Mouse (Mus musculus) adrenal gland, postnatal 14 days (tissue): ENCODE data around the gene Ugt1a10. TPM values are rescaled to one million over a fixed set of nuclear protein-coding genes. Genes with fewer than 3 reads are reported as not detected.
A peak's percentile ranks its signal among the peaks of the same experiment; 100 is the strongest.

Experiments
- DNase-seq: peaks from one replicate; pipeline ENCODE4 v3.0.0; 2021; ENCODE audit warnings: mixed read lengths
- total RNA-seq: library from RNA; stranded (reverse); gene quantifications from 2 replicates; pipeline ENCODE4 v1.2.3, GENCODE M21; 2021

Ugt1a10 gene
- total RNA-seq, 1 experiment from 2014 or later: 1.4 TPM

- no peak for DNase-seq
Observed at GRCm38 (mm10) chr1:88255466-88255857, 200.3 kb downstream of the Ugt1a10 start.

DNA sequence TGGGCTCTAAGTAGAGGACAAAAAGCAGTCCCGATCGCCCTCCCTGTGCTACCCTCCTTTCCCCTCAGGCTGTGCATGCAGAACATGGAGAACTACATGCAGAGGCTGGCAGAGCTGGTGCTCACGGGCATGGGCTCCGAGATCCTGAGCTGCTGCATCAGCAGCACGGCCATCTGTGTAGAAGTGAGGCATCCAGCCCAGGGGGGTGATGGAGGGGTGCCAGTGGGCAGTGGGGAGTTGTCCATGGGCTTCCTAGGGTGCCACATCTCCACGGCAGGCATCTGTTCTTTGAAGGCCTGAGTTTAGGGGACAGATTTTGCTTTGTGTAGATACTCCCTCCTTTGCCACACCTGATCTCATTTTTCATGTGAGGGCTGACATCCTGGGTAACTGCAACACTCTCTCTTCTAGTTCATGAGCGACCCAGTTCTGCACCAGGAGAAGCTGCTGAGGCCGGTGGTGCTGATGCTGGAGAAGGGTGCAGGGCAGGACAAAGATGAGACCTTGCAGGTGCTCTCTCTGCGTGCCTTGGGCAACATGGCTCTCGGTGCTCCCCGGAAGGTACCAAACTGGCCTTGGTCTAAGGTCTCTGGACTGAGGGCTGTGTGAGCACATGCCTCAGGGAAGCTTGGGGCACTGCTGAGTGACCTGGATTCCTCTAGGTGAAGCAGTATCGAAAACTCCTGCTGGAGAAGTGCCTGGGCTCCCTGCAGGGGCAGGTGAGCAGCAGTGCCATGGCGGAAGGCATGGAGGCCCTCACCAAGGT lies 201.0 kb downstream of the Ugt1a10 start:
- DNase-seq: no peak

GRCm38 (mm10) chr1:88256886-88257663 lies 201.9 kb downstream of the Ugt1a10 start:
- no peak for DNase-seq

GRCm38 (mm10) chr1:88257681-88258080 lies 202.5 kb downstream of the Ugt1a10 start:
- no peak for DNase-seq

GRCm38 (mm10) chr1:88258361-88258760 lies 203.2 kb downstream of the Ugt1a10 start:
- DNase-seq: no peak

- peak; percentile 64 for DNase-seq
Observed at GRCm38 (mm10) chr1:88258881-88259642, 203.9 kb downstream of the Ugt1a10 start.

DNA sequence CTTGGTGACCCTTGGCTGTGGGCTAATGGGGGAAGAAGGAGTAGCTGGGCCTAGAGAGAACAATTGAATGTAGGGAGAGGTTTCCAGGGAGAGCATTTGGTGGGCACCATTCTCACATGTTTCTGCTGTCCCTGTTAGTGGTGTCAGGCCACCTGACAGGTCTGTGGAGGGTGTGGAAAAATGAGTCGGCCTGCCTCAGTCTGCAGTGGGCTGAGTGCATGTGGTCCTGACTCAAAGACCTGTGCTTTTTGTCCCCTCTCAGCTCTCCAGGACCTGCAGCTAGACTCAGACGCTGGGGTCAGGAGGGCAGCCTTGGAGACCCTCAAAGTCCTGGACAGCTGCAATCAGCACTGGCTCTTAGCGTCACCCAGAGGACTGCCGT lies 204.4 kb downstream of the Ugt1a10 start:
- DNase-seq: no peak

- peak; percentile 69 for DNase-seq
Observed at GRCm38 (mm10) chr1:88260114-88260513, 204.9 kb downstream of the Ugt1a10 start.

- DNase-seq: no peak
Observed at GRCm38 (mm10) chr1:88260604-88261377, 205.6 kb downstream of the Ugt1a10 start.

DNA sequence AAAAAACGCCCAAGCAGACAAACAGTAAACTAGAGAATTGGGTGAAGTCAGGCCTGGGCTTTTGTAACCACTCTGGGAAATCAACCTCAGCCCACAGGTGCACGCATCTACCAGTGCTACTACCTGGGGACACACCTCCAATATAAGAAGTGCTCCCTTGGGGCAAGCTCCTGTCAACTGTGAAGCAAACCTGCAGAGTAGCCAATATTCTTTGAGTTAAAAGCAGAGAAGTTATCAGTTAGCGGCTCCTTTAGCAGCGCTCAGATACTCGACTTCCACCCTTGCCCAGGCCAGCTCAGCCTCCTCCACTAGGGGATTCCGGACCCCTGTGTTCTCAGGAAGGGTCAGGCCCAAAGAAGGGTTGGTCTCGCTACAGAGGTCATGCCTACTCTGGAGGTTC lies 206.5 kb downstream of the Ugt1a10 start:
- no peak for DNase-seq

GRCm38 (mm10) chr1:88262255-88262654 lies 207.1 kb downstream of the Ugt1a10 start:
- peak; percentile 93 for DNase-seq

DNA sequence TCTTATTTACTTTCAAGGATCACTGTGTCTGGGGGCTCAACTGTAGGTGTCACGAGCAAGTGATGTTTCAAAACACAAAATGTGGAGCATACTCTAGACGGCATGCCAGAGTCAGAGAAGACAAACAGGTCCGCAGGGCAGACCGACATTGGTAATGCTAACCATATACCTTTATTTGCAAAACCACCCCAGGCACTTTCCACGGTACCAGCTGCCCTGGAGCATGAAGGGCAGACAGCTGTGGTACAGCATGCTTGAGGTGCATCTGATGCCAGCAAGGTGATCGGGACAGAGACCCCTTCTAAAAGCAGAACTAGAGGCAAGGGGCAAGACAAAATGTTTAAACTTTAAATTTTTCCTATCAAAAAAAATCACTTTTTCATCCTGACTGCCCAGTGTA lies 207.8 kb downstream of the Ugt1a10 start:
- DNase-seq: no peak

DNA sequence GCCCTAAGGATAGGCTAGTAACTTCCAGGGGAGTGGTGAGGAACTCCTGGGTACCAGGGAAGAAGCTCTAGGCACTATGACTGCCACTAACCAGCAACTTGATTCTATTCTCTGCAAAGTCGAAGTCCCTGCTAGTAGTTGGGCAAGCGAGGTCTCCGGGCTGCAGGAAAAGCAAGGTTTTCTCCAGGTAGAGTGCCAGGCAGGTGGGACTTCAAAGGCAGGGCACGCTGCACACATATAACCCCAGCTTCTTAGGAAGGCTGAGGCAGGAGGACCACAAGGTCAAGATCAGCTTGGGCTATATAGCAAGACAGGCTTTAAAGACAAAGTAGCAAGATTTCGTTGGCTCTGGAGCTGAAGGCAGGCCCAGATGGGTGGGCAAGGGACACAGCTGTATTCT lies 208.6 kb downstream of the Ugt1a10 start:
- no peak for DNase-seq

- DNase-seq: peak; percentile 67
Observed at GRCm38 (mm10) chr1:88264237-88264868, 209.2 kb downstream of the Ugt1a10 start.

GRCm38 (mm10) chr1:88264869-88265240 lies 209.7 kb downstream of the Ugt1a10 start:
- DNase-seq: peak; percentile 74

- no peak for DNase-seq
Observed at GRCm38 (mm10) chr1:88266123-88266522, 210.9 kb downstream of the Ugt1a10 start.

- no peak for DNase-seq
Observed at GRCm38 (mm10) chr1:88267489-88267888, 212.3 kb downstream of the Ugt1a10 start.

DNA sequence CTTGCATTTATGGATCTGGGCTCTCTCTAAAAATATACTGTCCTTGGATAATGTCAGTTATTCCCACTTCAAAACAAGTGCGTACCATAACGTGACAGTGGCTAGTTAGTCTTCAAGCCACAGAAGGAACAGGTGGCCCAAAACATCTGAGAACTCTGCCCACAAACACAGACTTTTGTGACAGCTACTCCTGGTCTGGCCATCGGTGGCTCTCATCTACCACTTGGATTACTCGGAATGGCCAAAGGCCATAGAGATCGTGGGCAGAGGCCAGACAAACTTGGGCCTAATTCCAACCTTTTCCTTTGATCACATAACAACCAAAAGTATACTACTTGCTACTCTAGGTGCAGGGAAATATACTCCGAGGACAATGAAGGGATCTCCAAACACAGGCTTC lies 212.9 kb downstream of the Ugt1a10 start:
- no peak for DNase-seq
